Mouse (Mus musculus): ENCODE measurements around the gene Tdrd6.

DNA sequence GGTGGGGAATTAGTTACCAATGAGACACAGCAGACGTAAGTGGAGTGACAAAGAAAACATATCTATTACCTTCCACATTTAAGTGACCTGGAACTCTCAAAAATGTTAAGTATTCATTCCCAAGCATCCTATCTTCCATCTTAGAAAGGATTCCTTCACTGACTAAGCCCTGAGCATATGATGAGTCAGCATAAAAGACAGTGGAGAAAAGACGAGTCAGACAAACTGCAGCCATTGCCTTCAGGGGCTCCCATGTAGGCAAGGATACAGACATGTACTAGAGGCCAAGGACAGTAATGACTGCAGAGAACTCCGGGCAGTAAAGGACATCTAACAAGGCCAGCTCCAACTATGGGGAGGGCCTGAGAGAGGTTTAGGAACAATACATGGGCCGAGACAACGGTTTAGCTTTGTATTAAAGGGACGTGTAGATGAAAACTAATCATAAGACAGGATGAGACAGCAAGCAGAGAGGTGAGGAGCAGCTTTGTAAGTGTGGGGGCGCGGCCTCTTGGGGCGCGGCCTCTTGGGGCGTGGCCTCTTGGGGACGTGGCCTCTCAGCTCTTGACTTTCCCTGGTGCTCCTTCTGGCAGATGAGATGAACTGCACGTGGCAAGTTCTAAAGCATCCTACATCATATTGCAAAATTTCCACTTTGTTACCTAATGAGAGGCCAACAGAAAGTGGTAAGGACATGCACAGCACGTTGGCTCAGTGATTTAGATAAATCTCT, 21.4 kb upstream of the Tdrd6 start:
- TF ChIP-seq CTCF (IDR thresholded peaks at IDR 0.05; ENCODE audit: low read depth, low read length), result no peak
- no peak for TF ChIP-seq TAL1 (conservative IDR thresholded peaks at IDR 0.05; ENCODE audit: low read depth, low read length)

All from G1E (cell line).